Mouse (Mus musculus): ENCODE measurements at regions not wholly inside any gene's neighbourhood (a gene's known extent, or its start where the extent isn't known, plus 50 kb on each side); places are given as distances from the start of the nearest gene placed in this dataset.

DNA sequence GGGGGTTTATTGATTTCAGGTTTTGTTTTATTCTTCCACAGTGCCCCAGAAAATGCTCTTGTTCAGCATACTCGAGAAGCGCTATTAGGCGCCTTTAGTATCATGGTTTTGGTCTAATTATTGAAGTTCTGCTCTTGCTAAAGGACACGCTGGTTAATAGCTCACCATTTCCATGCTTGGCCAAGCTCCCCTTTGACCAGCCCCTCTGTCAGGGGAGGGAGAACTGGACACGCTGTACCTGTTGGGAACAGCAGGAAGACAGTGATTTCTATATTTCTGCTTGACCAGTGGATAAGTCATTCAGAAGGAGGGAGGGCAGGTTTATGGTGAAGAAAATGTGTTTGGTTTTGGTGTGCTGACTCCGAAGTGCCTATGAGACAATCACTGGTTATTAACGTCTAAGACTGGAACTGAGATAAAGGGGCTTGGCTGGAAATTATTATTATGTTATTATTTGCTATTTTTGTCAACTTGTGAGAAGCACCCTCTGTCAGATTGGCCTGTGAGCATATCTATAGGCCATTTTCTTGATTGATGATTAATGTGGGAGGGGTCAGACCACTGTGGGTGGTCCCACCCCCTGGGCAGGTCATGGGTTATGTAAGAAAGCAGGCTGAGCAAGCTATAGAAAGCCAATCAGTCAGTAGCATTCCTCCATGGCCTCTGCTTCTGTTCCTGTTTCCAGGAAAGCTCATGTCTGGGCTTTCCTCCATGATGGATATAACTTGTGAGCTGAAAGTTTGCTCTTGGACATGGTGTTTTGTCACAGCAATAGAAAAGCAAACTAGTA is 51.2 kb upstream of the Tanc2 start:
- no peak for ATAC-seq (ENCODE audit: low FRiP score)
- Histone ChIP-seq H3K4me2 (replicated peaks) (no peak overlapping the region), H3K27me3 (no peaks in the 10 kb centered on the region), H3K9ac (no peak overlapping the region), H3K9me3 (replicated peaks) (no peaks in the 10 kb centered on the region), H3K4me1 (peaks cover 6% of the 10 kb centered on the region; the same call in 1 of the 2 replicates), H3K27ac (no peak overlapping the region), H3K4me3 (no peak overlapping the region), H3K36me3 (no peaks in the 10 kb centered on the region)
- 84% methylated on average over 7 of the region's 7 CpGs for WGBS

DNA sequence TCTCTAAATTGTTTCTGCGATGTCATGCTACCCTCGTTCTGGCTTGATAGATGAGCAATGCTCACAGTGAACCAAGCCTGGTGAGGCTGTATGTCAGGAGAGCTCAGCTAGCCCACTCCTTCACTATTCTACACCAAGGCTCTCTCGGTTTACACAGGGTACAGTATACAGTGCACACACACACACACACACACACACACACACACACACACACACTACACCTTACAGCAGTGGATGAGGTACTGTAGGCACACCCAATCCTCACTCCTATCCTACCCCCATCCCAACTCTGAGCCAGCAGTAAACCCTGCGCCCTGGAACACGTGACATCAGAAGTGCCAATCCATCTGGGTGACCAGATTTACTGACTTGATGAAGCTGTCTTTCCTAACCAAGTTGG is 57.2 kb upstream of the Tanc2 start:
- Histone ChIP-seq H3K36me3 (no peaks in the 10 kb centered on the region), H3K4me2 (replicated peaks) (no peak overlapping the region), H3K9me3 (replicated peaks) (no peaks in the 10 kb centered on the region), H3K27ac (no peak overlapping the region), H3K9ac (no peak overlapping the region), H3K27me3 (no peaks in the 10 kb centered on the region), H3K4me1 (peaks cover 6% of the 10 kb centered on the region; the same call in 1 of the 2 replicates), H3K4me3 (no peak overlapping the region)
- 0 out of 2 replicates have a peak, but pooled peaks have one; percentile 26 for ATAC-seq (ENCODE audit: low FRiP score)
- 79% methylated on average over 5 of the region's 5 CpGs for WGBS

DNA sequence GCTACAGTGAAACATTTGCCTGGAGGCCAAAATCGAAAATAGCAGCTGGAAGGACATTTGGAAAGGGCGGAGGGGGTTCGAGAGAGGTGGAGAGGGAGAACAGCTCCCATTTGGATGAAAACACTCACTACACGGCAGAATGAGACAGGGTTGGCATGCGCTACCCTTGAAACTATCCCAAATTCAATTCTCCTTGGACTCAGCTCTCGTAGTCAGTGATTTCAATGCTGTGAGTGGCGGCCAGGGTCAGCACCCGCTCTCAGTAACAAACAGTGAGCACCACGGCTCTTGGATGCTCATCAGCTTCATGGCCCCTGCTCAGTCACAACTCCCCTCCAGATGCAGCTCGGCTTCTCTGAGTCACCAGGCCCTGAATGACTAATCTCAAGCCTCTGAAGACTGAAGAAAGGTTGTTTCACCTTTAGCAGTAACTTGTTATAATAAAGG is 59.1 kb upstream of the Tanc2 start:
- Histone ChIP-seq H3K27ac (no peak overlapping the region), H3K4me1 (peaks cover 9% of the 10 kb centered on the region), H3K27me3 (no peaks in the 10 kb centered on the region), H3K9ac (no peak overlapping the region), H3K36me3 (no peaks in the 10 kb centered on the region), H3K9me3 (replicated peaks) (no peaks in the 10 kb centered on the region), H3K4me2 (replicated peaks) (no peak overlapping the region), H3K4me3 (no peak overlapping the region)
- no peak for ATAC-seq (ENCODE audit: low FRiP score)
- 76% methylated on average over 10 of the region's 10 CpGs for WGBS

DNA sequence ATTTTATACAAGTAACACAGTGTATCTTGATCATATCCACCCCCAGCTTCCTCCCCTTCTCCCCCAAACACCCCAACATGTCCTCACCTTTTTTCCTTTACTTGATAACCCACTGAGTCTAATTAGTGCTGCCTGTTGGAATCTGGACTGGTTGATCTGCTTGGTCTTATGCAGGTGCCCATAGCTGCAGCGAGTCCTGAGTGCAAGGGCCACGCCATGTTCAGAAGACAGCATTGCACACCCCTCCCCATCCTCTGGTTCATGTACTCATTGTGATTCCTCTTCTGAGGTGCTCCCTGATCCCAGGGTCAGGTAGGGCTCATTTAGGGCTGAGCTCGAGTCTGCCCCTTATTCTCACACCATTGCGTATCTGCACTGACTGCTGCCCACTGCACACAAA is 63.7 kb upstream of the Tanc2 start:
- ATAC-seq (ENCODE audit: low FRiP score), result no peak
- H3K27ac ChIP-seq, result no peak overlapping the region
- no peaks in the 10 kb centered on the region for H3K27me3 ChIP-seq
- WGBS, result 88% methylated on average over 4 of the region's 4 CpGs
- H3K36me3 ChIP-seq, result no peaks in the 10 kb centered on the region
- H3K9me3 ChIP-seq (replicated peaks), result no peaks in the 10 kb centered on the region
- H3K4me1 ChIP-seq, result peaks cover 17% of the 10 kb centered on the region
- H3K9ac ChIP-seq, result no peak overlapping the region
- H3K4me3 ChIP-seq, result no peak overlapping the region
- H3K4me2 ChIP-seq (replicated peaks), result no peak overlapping the region

DNA sequence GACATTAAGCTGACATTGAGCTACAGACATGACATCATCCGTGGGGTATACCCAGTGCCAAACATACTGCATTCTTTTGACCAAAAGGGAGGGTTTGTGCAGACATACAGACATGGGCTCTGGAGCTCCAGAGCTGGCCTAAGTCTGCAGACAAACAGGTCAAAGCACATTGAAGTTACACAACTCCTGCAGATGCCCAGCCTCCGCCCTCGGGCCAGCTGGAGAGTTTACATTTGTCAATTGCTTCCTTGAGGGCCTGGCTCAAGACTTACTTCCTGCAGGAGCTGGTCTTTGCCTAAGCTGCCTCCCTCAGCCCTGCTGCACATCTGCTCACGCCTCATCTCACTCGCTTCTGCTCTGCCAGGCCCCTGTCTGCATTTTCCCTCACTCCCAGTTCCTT is 64.2 kb upstream of the Tanc2 start:
- no peak overlapping the region for H3K4me3 ChIP-seq
- H3K4me1 ChIP-seq, result peaks cover 17% of the 10 kb centered on the region
- H3K4me2 ChIP-seq (replicated peaks), result no peak overlapping the region
- H3K27me3 ChIP-seq, result no peaks in the 10 kb centered on the region
- H3K9me3 ChIP-seq (replicated peaks), result no peaks in the 10 kb centered on the region
- WGBS, result 57% methylated on average over 5 of the region's 5 CpGs
- H3K9ac ChIP-seq, result no peak overlapping the region
- H3K27ac ChIP-seq, result no peak overlapping the region
- no peaks in the 10 kb centered on the region for H3K36me3 ChIP-seq
- no peak for ATAC-seq (ENCODE audit: low FRiP score)

DNA sequence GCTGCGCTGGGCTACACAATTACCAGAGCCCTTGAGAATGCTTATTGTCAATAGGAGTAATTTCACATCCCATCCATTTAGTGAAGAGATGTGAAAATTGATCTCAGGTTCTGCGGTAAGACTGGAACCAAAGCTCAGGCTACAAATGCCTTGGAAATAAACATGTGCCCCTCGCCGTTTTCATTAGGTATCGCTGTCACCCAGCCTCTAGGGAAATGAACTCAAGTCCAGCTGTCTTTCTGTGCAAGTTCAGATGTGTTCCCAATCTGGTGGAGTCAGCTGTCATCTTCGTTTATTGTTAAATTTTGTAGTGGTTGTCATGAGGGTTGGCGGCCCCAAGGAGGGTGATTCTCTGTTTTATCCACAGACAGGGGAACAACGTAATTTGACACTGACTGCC is 65.4 kb upstream of the Tanc2 start:
- ATAC-seq (ENCODE audit: low FRiP score), result no peak
- peak overlapping the region; percentile 32 for H3K27ac ChIP-seq
- H3K9me3 ChIP-seq (replicated peaks), result no peaks in the 10 kb centered on the region
- peaks cover 17% of the 10 kb centered on the region for H3K4me1 ChIP-seq
- H3K9ac ChIP-seq, result no peak overlapping the region
- H3K36me3 ChIP-seq, result no peaks in the 10 kb centered on the region
- H3K4me2 ChIP-seq (replicated peaks), result no peak overlapping the region; the same call in 1 of the 2 replicates
- WGBS, result 19% methylated on average over 8 of the region's 8 CpGs
- H3K27me3 ChIP-seq, result no peaks in the 10 kb centered on the region
- H3K4me3 ChIP-seq, result no peak overlapping the region

DNA sequence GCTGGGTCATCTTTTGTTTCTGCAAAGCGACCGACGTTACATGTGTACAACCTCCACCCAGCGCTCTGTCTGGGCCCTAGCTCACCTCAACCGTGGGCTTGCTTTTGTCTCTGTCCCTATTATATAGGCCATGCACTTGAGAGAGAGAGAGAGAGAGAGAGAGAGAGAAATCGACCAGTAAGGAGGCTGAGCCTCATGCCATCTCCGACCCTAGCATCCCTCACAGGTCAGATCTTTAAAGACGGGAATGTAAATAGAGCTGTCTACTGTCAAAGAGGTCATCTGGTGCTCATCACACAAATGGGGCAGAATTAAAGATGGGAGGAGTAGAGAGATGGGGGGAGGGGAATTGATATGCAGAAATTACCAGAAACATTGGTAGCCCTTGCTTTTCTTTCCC is 66.0 kb upstream of the Tanc2 start:
- Histone ChIP-seq H3K9me3 (replicated peaks) (no peaks in the 10 kb centered on the region), H3K36me3 (no peaks in the 10 kb centered on the region), H3K4me2 (replicated peaks) (no peak overlapping the region), H3K4me3 (no peak overlapping the region), H3K9ac (no peak overlapping the region), H3K27me3 (no peaks in the 10 kb centered on the region), H3K27ac (peak overlapping the region; percentile 60; the same call in 1 of the 2 replicates), H3K4me1 (peaks cover 17% of the 10 kb centered on the region)
- no peak for ATAC-seq (ENCODE audit: low FRiP score)
- WGBS, result 17% methylated on average over 8 of the region's 8 CpGs

DNA sequence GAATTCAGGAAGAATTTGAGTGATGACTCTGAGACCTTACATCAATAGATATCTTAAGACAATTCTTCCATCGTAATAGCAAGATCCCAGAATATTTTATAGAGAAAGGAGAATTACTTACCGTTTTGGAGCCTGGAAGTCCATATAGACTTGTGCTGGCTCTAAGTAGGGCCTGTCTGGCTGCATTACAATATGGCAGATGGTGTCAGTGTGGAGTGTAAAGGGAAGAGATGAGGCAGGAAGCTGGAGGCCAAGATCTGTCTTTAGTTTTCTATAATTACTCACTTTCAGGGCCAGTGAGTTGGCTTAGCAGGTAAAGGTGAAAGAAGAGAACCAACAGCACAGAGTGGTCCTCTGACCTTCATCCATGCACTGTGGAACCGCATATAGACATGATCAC is 63.9 kb upstream of the March10 start:
- Histone ChIP-seq H3K9ac (no peak overlapping the region), H3K36me3 (no peaks in the 10 kb centered on the region), H3K27ac (no peak overlapping the region), H3K27me3 (no peaks in the 10 kb centered on the region), H3K4me1 (peaks cover 12% of the 10 kb centered on the region), H3K4me3 (no peak overlapping the region), H3K4me2 (replicated peaks) (no peak overlapping the region), H3K9me3 (replicated peaks) (no peaks in the 10 kb centered on the region)
- WGBS, result 93% methylated on average over 3 of the region's 3 CpGs
- ATAC-seq (ENCODE audit: low FRiP score), result no peak

DNA sequence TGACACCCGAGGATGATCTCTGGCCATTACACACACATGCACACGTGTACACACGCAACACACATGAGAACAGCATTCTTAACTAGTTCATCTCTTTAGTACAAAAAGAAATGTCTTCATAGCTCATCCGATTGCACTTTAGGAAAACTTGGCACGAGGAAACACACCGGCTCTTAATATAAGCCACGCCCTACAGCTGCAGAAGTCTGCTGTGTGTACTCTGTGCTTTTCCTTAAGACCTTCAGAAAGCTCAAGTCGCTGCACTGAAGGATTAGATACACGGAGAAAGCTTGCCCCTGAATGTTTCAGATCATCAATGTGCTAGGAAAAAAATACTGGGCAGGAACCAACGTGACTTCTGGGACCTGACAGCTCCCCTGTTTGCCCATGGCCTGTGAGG is 56.7 kb upstream of the March10 start:
- WGBS, result 87% methylated on average over 10 of the region's 10 CpGs
- Histone ChIP-seq H3K9ac (no peak overlapping the region), H3K4me3 (no peak overlapping the region), H3K27ac (no peak overlapping the region), H3K9me3 (replicated peaks) (no peaks in the 10 kb centered on the region), H3K4me2 (replicated peaks) (no peak overlapping the region), H3K36me3 (no peaks in the 10 kb centered on the region), H3K27me3 (0 out of 2 replicates have a peak, but pooled peaks cover 5% of the 10 kb centered on the region), H3K4me1 (peaks cover 11% of the 10 kb centered on the region)
- no peak for ATAC-seq (ENCODE audit: low FRiP score)

DNA sequence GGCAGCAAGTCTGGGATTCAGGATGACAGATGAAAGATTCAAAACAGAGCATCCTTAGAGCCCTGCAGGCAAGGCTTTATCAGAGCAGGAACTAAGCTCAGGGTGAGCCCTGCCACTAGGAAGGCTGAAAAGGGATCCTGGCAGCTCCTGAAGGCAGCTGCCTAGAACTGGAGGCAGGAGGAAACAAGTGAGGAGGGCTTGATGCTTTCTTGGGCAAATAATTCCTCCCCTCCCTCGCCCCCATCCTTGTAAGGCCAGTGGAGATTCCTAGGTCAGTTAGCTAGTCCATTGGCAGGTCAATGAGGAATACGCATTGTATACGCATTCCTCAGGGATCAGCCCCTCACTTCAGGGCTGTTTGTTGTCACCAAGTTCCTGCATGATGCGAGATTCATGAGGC is 54.1 kb upstream of the March10 start:
- WGBS, result 76% methylated on average over 4 of the region's 4 CpGs
- H3K27me3 ChIP-seq, result 0 out of 2 replicates have a peak, but pooled peaks cover 12% of the 10 kb centered on the region
- no peak for ATAC-seq (ENCODE audit: low FRiP score)

DNA sequence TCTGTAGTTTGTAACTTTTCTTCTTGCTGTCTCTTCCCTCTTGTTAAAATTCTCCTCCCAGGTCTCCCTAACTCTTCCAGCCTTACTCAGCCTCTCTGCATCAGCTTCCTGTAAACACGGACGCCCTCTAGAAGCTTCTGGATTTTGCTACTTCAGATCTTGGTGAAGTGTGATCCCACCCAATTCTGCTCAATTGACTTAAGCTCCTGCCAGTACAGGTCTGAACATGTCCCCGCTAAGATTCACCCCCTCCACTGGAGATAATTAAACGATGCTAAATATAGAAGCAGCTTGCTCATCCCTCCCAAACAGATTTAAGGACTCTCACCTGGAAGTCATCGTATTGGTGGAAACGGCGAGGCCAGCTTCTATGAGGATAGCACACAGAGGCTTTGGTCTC is 53.5 kb upstream of the March10 start:
- H3K27ac ChIP-seq, result no peak overlapping the region
- no peak for ATAC-seq (ENCODE audit: low FRiP score)
- no peak overlapping the region for H3K4me3 ChIP-seq
- no peaks in the 10 kb centered on the region for H3K36me3 ChIP-seq
- peaks cover 35% of the 10 kb centered on the region for H3K4me1 ChIP-seq
- H3K9ac ChIP-seq, result no peak overlapping the region
- H3K27me3 ChIP-seq, result 0 out of 2 replicates have a peak, but pooled peaks cover 13% of the 10 kb centered on the region
- no peak overlapping the region for H3K4me2 ChIP-seq (replicated peaks)
- 80% methylated on average over 7 of the region's 7 CpGs for WGBS
- H3K9me3 ChIP-seq (replicated peaks), result no peaks in the 10 kb centered on the region

More for the DNA sequence above, 54.1 kb upstream of the March10 start:
- H3K36me3 ChIP-seq, result no peaks in the 10 kb centered on the region
- no peak overlapping the region for H3K4me3 ChIP-seq
- peaks cover 35% of the 10 kb centered on the region for H3K4me1 ChIP-seq
- H3K27ac ChIP-seq, result no peak overlapping the region
- no peaks in the 10 kb centered on the region for H3K9me3 ChIP-seq (replicated peaks)
- H3K4me2 ChIP-seq (replicated peaks), result no peak overlapping the region
- no peak overlapping the region for H3K9ac ChIP-seq

DNA sequence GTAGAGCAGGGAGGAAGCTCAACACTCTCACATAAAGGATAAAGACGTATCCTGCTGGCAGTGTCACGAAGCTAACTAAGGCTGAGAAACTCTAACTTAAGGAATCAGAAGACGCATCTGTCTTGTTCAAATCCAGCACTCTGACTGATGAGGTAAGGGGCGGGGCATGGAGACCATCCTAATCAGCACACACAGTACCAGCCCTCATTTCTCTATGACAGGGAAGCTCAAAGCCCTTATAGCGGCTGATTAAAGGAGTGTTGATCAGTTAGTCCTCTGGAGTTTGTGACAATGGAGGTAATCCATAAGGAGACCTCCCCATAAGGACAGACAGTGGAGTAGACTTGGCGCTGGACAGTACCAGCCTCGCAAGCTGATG is 52.1 kb upstream of the March10 start:
- H3K4me3 ChIP-seq, result no peak overlapping the region

More for the DNA sequence above, 52.1 kb upstream of the March10 start:
- peak; percentile 51 for ATAC-seq (ENCODE audit: low FRiP score)
- 47% methylated on average over 7 of the region's 7 CpGs for WGBS
- Histone ChIP-seq H3K27ac (peak overlapping the region; percentile 81), H3K27me3 (peaks cover 17% of the 10 kb centered on the region; the same call in 1 of the 2 replicates), H3K4me2 (replicated peaks) (peak overlapping the region; percentile 40), H3K9ac (no peak overlapping the region), H3K9me3 (replicated peaks) (no peaks in the 10 kb centered on the region), H3K4me1 (peaks cover 35% of the 10 kb centered on the region), H3K36me3 (no peaks in the 10 kb centered on the region)
